In the genomic region with DNA sequence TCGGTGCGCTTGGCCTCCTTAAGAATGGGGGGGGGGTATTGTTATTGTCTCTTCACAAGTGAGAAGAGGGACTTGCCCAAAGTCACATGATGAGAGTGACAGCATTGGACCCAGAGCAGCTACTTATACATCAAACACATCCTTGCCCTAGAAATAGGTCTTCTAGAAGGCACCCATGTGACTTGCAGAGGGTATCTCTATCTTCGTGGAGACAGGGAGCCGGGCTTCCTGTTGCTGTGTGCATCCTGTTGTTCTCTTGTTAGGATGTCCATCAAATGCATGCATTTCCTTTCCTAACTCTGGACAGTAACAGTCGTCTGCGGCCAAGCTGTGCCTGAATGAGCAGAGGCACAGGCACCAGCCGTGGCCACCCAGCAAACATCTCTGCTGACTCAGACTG, we compare ENCODE assay signal across 11 mouse cellular contexts. TPM values are rescaled to one million over a fixed set of nuclear protein-coding genes. Genes with fewer than 3 reads are reported as not detected.
A peak's percentile ranks its signal among the peaks of the same experiment; 100 is the strongest.
DNase-seq lines count a peak whose midpoint lies in the region; ATAC-seq and TF ChIP-seq lines count a peak whose summit lies in the region.
"Had no signal": no experiment of that assay in that cellular context is flagged by ENCODE, and none has a peak within 500 bp of the region (broad histone marks: within the 10 kb centered on the region; RNA-seq: fewer than 3 reads in every experiment).

No protein-coding gene starts in this region.

- peak overlapping the region; percentile 59; the same call in 1 of the 2 replicates for H3K27ac ChIP-seq in hindbrain, embryonic 10.5 days
- no peak overlapping the region for H3K27ac ChIP-seq in hindbrain, postnatal 0 days
- H3K27ac ChIP-seq in MEL (ENCODE audit: control insufficient read depth, low read depth, low read length): peak overlapping the region; percentile 82
- H3K27ac ChIP-seq: embryonic facial prominence, embryonic 10.5 days; limb, embryonic 15.5 days had no signal

- no peak for TF ChIP-seq POLR2A in MEL (IDR thresholded peaks at IDR 0.05; ENCODE audit: control insufficient read depth in 1 of 2, insufficient read depth in 1 of 2, low read depth in 1 of 2, low read length in 2 of 2, poor library complexity in 1 of 2)

- H3K79me2 ChIP-seq in MEL (ENCODE audit: control insufficient read depth, insufficient read depth, low read length, poor library complexity): peaks cover 2% of the 10 kb centered on the region; the same call in 1 of the 2 replicates

- H3K27me3 ChIP-seq in hindbrain, embryonic 10.5 days (ENCODE audit: insufficient read depth, poor library complexity, severe bottlenecking): no peaks in the 10 kb centered on the region
- H3K27me3 ChIP-seq in hindbrain, postnatal 0 days (ENCODE audit: insufficient read depth, low read length): no peaks in the 10 kb centered on the region
- H3K27me3 ChIP-seq in MEL (ENCODE audit: control insufficient read depth in 1 of 2, insufficient read depth in 2 of 2, low read length in 2 of 2): no peaks in the 10 kb centered on the region
- H3K27me3 ChIP-seq: limb, embryonic 15.5 days had no signal

- ATAC-seq in hindbrain, postnatal 0 days: no peak

- H3K36me3 ChIP-seq in hindbrain, embryonic 10.5 days: no peaks in the 10 kb centered on the region
- no peaks in the 10 kb centered on the region for H3K36me3 ChIP-seq in hindbrain, postnatal 0 days (ENCODE audit: insufficient read depth, low read length)
- peaks cover 0 to 45% of the 10 kb centered on the region in 2 experiments; a peak in 2 of 4 replicates for H3K36me3 ChIP-seq in MEL (ENCODE audit: control insufficient read depth in 1 of 2, insufficient read depth in 2 of 2, low read length in 2 of 2)
- H3K36me3 ChIP-seq: embryonic facial prominence, embryonic 10.5 days; limb, embryonic 15.5 days had no signal

- H3K4me1 ChIP-seq in hindbrain, embryonic 10.5 days (replicated peaks): peaks cover 21% of the 10 kb centered on the region
- no peaks in the 10 kb centered on the region for H3K4me1 ChIP-seq in hindbrain, postnatal 0 days (ENCODE audit: insufficient read depth, low read length)
- H3K4me1 ChIP-seq in MEL (ENCODE audit: control insufficient read depth in 1 of 2, insufficient read depth in 2 of 2, low read length in 2 of 2): peaks cover 34 to 45% of the 10 kb centered on the region in 2 experiments

- H3K4me2 ChIP-seq in hindbrain, postnatal 0 days (ENCODE audit: low read depth, low read length): no peak overlapping the region
- H3K4me2 ChIP-seq: limb, embryonic 15.5 days had no signal

- no peak for TF ChIP-seq EP300 in MEL (IDR thresholded peaks at IDR 0.05; ENCODE audit: low read depth in 1 of 2, low read length in 2 of 2)

- TF ChIP-seq RAD21 in MEL (IDR thresholded peaks at IDR 0.05; ENCODE audit: low read depth, low read length): no peak

- H3K9ac ChIP-seq in hindbrain, postnatal 0 days (replicated peaks; ENCODE audit: low read length): no peak overlapping the region
- H3K9ac ChIP-seq in MEL (ENCODE audit: control insufficient read depth, low read depth, low read length, poor library complexity, severe bottlenecking): peak overlapping the region; percentile 42
- H3K9ac ChIP-seq: limb, embryonic 15.5 days had no signal

- 71% methylated on average over 7 of the region's 7 CpGs for WGBS in hindbrain, embryonic 10.5 days
- WGBS in hindbrain, postnatal 0 days: 56% methylated on average over 7 of the region's 7 CpGs

- no peak for TF ChIP-seq CTCF in hindbrain, postnatal 0 days (IDR thresholded peaks at IDR 0.05; ENCODE audit: low read depth)
- TF ChIP-seq CTCF in MEL (IDR thresholded peaks at IDR 0.05 in 2 of 3, conservative IDR thresholded peaks at IDR 0.05 in 1 of 3; ENCODE audit: control insufficient read depth in 1 of 3, insufficient read depth in 1 of 3, low read depth in 2 of 3, low read length in 3 of 3, poor library complexity in 1 of 3, severe bottlenecking in 1 of 3): no peak

- H3K4me3 ChIP-seq in hindbrain, embryonic 10.5 days: no peak overlapping the region
- no peak overlapping the region for H3K4me3 ChIP-seq in hindbrain, postnatal 0 days (ENCODE audit: low read length)
- no peak overlapping the region for H3K4me3 ChIP-seq in MEL (ENCODE audit: control insufficient read depth in 1 of 2, insufficient read depth in 1 of 2, low read depth in 2 of 2, low read length in 2 of 2)
- H3K4me3 ChIP-seq: embryonic facial prominence, embryonic 10.5 days; limb, embryonic 15.5 days had no signal

- no peaks in the 10 kb centered on the region for H3K9me3 ChIP-seq in hindbrain, embryonic 10.5 days
- no peaks in the 10 kb centered on the region for H3K9me3 ChIP-seq in hindbrain, postnatal 0 days (ENCODE audit: low read length)
- no peaks in the 10 kb centered on the region for H3K9me3 ChIP-seq in MEL (replicated peaks; ENCODE audit: insufficient read depth, low read length)
- H3K9me3 ChIP-seq: embryonic facial prominence, embryonic 10.5 days; G1E; limb, embryonic 15.5 days had no signal

- DNase-seq in hindbrain, embryonic 10.5 days (ENCODE audit: low spot score): no peak
- no peak for DNase-seq in hindbrain, postnatal 0 days (ENCODE audit: low spot score)
- peak; percentile 54 for DNase-seq in MEL (ENCODE audit: low read depth, low spot score)
- peak; percentile 60 for DNase-seq in kidney, postnatal 14 days
- peak; percentile 53 for DNase-seq in lung, postnatal 36 days
- no peak for DNase-seq in layer of hippocampus, adult 8-10 months (ENCODE audit: low spot score in 2 of 2)
- no peak for DNase-seq in frontal cortex, postnatal 25 days (ENCODE audit: low spot score in 2 of 2)
- DNase-seq in right cerebral cortex, postnatal 10 days (ENCODE audit: low spot score in 2 of 2): no peak

TF ChIP-seq in MEL, 35 proteins besides CTCF, POLR2A, EP300 and RAD21:
- TF ChIP-seq MYC (IDR thresholded peaks at IDR 0.05; ENCODE audit: low read depth, low read length): no peak
- TF ChIP-seq CHD2 (IDR thresholded peaks at IDR 0.05; ENCODE audit: low read length): no peak
- TF ChIP-seq RCOR1 (IDR thresholded peaks at IDR 0.05; ENCODE audit: low read depth, low read length): no peak
- TF ChIP-seq MYB (IDR thresholded peaks at IDR 0.05; ENCODE audit: low read depth, low read length): no peak
- TF ChIP-seq HCFC1 (IDR thresholded peaks at IDR 0.05; ENCODE audit: low read depth, low read length): no peak
- 0 out of 2 replicates have a peak, but pooled peaks have one; percentile 24 for TF ChIP-seq SIN3A (IDR thresholded peaks at IDR 0.05; ENCODE audit: low read length)
- peak; percentile 73 for TF ChIP-seq USF1 (IDR thresholded peaks at IDR 0.05; ENCODE audit: low read depth, low read length)
- TF ChIP-seq GATA1 (IDR thresholded peaks at IDR 0.05; ENCODE audit: low read depth, low read length): no peak
- 0 out of 2 replicates have a peak, but pooled peaks have one; percentile 5 for TF ChIP-seq TAL1 (IDR thresholded peaks at IDR 0.05; ENCODE audit: low read length)
- TF ChIP-seq SMC3 (IDR thresholded peaks at IDR 0.05; ENCODE audit: low read depth, low read length): no peak
- TF ChIP-seq CHD1 (IDR thresholded peaks at IDR 0.05; ENCODE audit: low read depth, low read length): no peak

RNA-seq across cellular contexts. Expression of a gene that starts 9.0 kb away (rescaled TPM):
- 54.3 and 59.5 TPM in 2 replicates for polyA plus RNA-seq in hindbrain, embryonic 10.5 days (2016; fragmentation: Nextera tagmentation; extraction: Ambion mirVana)
- total RNA-seq in hindbrain, postnatal 0 days (2014; rRNA removed): 42.5 and 43.6 TPM in 2 replicates
- 92.8 and 97.3 TPM in 2 replicates for polyA plus RNA-seq in hindbrain, postnatal 0 days (2015; fragmentation: Nextera tagmentation; extraction: Ambion mirVana)
- total RNA-seq in MEL (2012; rRNA removed): 26.8 and 33.7 TPM in 2 replicates
- polyA plus RNA-seq in MEL (2012; ENCODE audit: insufficient read depth in 1 of 2, insufficient read length in 2 of 2, low read depth in 1 of 2, low replicate concordance in 2 of 2, missing spikeins in 1 of 2): 10 to 100 TPM in 1 of 2 experiments, not detected in 1; 48.6 TPM
- 10 to 100 TPM; 51.2 to 73.5 (median 59.2) TPM for total RNA-seq in layer of hippocampus, adult 8-10 months (2022)

RNA-seq across cellular contexts. Expression of a gene that starts 16.3 kb away (rescaled TPM):
- polyA plus RNA-seq in hindbrain, embryonic 10.5 days (2016; fragmentation: Nextera tagmentation; extraction: Ambion mirVana): 0.21 and 0.66 TPM in 2 replicates
- total RNA-seq in hindbrain, postnatal 0 days (2014; rRNA removed): 0.04 and 0.58 TPM in 2 replicates
- 0.04 and 0.06 TPM in 2 replicates for polyA plus RNA-seq in hindbrain, postnatal 0 days (2015; fragmentation: Nextera tagmentation; extraction: Ambion mirVana)
- total RNA-seq in MEL (2012; rRNA removed): 9.8 and 10.2 TPM in 2 replicates
- polyA plus RNA-seq in MEL (2012; ENCODE audit: insufficient read depth in 1 of 2, insufficient read length in 2 of 2, low read depth in 1 of 2, low replicate concordance in 2 of 2, missing spikeins in 1 of 2): 1 to 10 TPM in 1 of 2 experiments, not detected in 1; 6.8 TPM
- total RNA-seq in layer of hippocampus, adult 8-10 months (2022): under 1 TPM in 3 of 4 experiments, not detected in 1; 0.08 to 0.98 (median 0.92) TPM

RNA-seq across cellular contexts. Expression of a gene that starts 34.7 kb away (rescaled TPM):
- 60.3 and 61.4 TPM in 2 replicates for polyA plus RNA-seq in hindbrain, embryonic 10.5 days (2016; fragmentation: Nextera tagmentation; extraction: Ambion mirVana)
- 27.0 and 38.6 TPM in 2 replicates for total RNA-seq in hindbrain, postnatal 0 days (2014; rRNA removed)
- polyA plus RNA-seq in hindbrain, postnatal 0 days (2015; fragmentation: Nextera tagmentation; extraction: Ambion mirVana): 55.0 and 60.0 TPM in 2 replicates
- total RNA-seq in MEL (2012; rRNA removed): 48.5 and 48.7 TPM in 2 replicates
- polyA plus RNA-seq in MEL (2012; ENCODE audit: insufficient read depth in 1 of 2, insufficient read length in 2 of 2, low read depth in 1 of 2, low replicate concordance in 2 of 2, missing spikeins in 1 of 2): 10 to 100 TPM in 1 of 2 experiments, not detected in 1; 66.5 TPM
- total RNA-seq in layer of hippocampus, adult 8-10 months (2022): 10 to 100 TPM; 34.6 to 39.1 (median 37.6) TPM

RNA-seq across cellular contexts. Expression of a gene that starts 37.9 kb away (rescaled TPM):
- 171 and 204 TPM in 2 replicates for polyA plus RNA-seq in hindbrain, embryonic 10.5 days (2016; fragmentation: Nextera tagmentation; extraction: Ambion mirVana)
- total RNA-seq in hindbrain, postnatal 0 days (2014; rRNA removed): 54.9 and 55.0 TPM in 2 replicates
- polyA plus RNA-seq in hindbrain, postnatal 0 days (2015; fragmentation: Nextera tagmentation; extraction: Ambion mirVana): 81.7 and 90.4 TPM in 2 replicates
- 49.8 and 50.7 TPM in 2 replicates for total RNA-seq in MEL (2012; rRNA removed)
- 10 to 100 TPM; 48.0 to 76.3 TPM for polyA plus RNA-seq in MEL (2012; ENCODE audit: insufficient read depth in 1 of 2, insufficient read length in 2 of 2, low read depth in 1 of 2, low replicate concordance in 2 of 2, missing spikeins in 1 of 2)
- 10 to 100 TPM; 47.2 to 86.0 (median 47.7) TPM for total RNA-seq in layer of hippocampus, adult 8-10 months (2022)

RNA-seq across cellular contexts. Expression of a gene that starts 52.0 kb away (rescaled TPM):
- 48.5 and 49.7 TPM in 2 replicates for polyA plus RNA-seq in hindbrain, embryonic 10.5 days (2016; fragmentation: Nextera tagmentation; extraction: Ambion mirVana)
- total RNA-seq in hindbrain, postnatal 0 days (2014; rRNA removed): 36.2 and 41.2 TPM in 2 replicates
- polyA plus RNA-seq in hindbrain, postnatal 0 days (2015; fragmentation: Nextera tagmentation; extraction: Ambion mirVana): 39.8 and 40.2 TPM in 2 replicates
- total RNA-seq in MEL (2012; rRNA removed): 23.3 and 24.5 TPM in 2 replicates
- 10 to 100 TPM in 1 of 2 experiments, not detected in 1; 31.2 TPM for polyA plus RNA-seq in MEL (2012; ENCODE audit: insufficient read depth in 1 of 2, insufficient read length in 2 of 2, low read depth in 1 of 2, low replicate concordance in 2 of 2, missing spikeins in 1 of 2)
- total RNA-seq in layer of hippocampus, adult 8-10 months (2022): 10 to 100 TPM; 22.3 to 28.1 (median 26.3) TPM

Comparison
In these comparisons a context has a peak if more than half of its experiments do, and no peak if none do; other contexts are left out.
1. DNase-seq: peak in MEL (single experiment), kidney, postnatal 14 days (single experiment) and lung, postnatal 36 days (single experiment); none in hindbrain, embryonic 10.5 days (single experiment), hindbrain, postnatal 0 days (single experiment), layer of hippocampus, adult 8-10 months (0 of 2), frontal cortex, postnatal 25 days (0 of 2) and right cerebral cortex, postnatal 10 days (0 of 2).